Mouse (Mus musculus) forebrain, embryonic 13.5 days (tissue): ENCODE measurements at regions not wholly inside any gene's neighbourhood (a gene's known extent, or its start where the extent isn't known, plus 50 kb on each side); places are given as distances from the start of the nearest gene placed in this dataset.

ENCODE experiments used
- ATAC-seq: fragments of 200-750 bp; cut with Nextera tagmentation; 2 replicates; pipeline ENCODE4 v1.8.0; 2017
- H3K27ac ChIP-seq: fragments of 300-500 bp; sonication (generic); 2 replicates; pipeline ENCODE4 v1.5.1; 2015; ENCODE audit warnings: inconsistent platforms, mild to moderate bottlenecking, moderate library complexity
- H3K27me3 ChIP-seq: fragments of 300-500 bp; sonication (generic); 2 replicates; pipeline ENCODE4 v1.6.1; 2015; ENCODE audit warnings: mild to moderate bottlenecking, inconsistent platforms
- H3K36me3 ChIP-seq: fragments of 300-500 bp; sonication (generic); 2 replicates; pipeline ENCODE4 v1.6.1; 2015; ENCODE audit warnings: mild to moderate bottlenecking, inconsistent platforms; ENCODE audit not compliant: poor library complexity, severe bottlenecking
- H3K4me1 ChIP-seq: fragments of 300-500 bp; sonication (generic); 2 replicates; pipeline ENCODE4 v1.6.1; 2015; ENCODE audit warnings: inconsistent platforms
- H3K4me2 ChIP-seq: fragments of 300-500 bp; sonication (generic); 2 replicates; pipeline ENCODE4 v1.6.1; 2015; ENCODE audit warnings: inconsistent platforms, mild to moderate bottlenecking, moderate library complexity
- H3K4me3 ChIP-seq: fragments of 300-500 bp; sonication (generic); 2 replicates; pipeline ENCODE4 v1.5.1; 2015; ENCODE audit warnings: mild to moderate bottlenecking, inconsistent platforms
- H3K9ac ChIP-seq: fragments of 300-500 bp; sonication (generic); 2 replicates; pipeline ENCODE4 v1.6.1; 2015; ENCODE audit warnings: mild to moderate bottlenecking, inconsistent platforms
- H3K9me3 ChIP-seq: fragments of 300-500 bp; sonication (generic); replicated peaks from 2 replicates; pipeline ENCODE4 v1.6.1; 2016; ENCODE audit warnings: inconsistent platforms
- WGBS: fragments of 180-500 bp; shearing (Covaris S2); methylation state at CpG from one replicate; pipeline ENCODE4 v1.1.7; 2015; 5-methylcytosine and 5-hydroxymethylcytosine counted together

GRCm38 (mm10) chr5:119213692-119214357 is 456.6 kb upstream of the Tbx3 start:
- H3K27me3 ChIP-seq: no peaks in the 10 kb centered on the region
- no peaks in the 10 kb centered on the region for H3K4me1 ChIP-seq
- no peak overlapping the region for H3K4me2 ChIP-seq
- 68% methylated on average over 7 of the region's 7 CpGs for WGBS
- H3K36me3 ChIP-seq: no peaks in the 10 kb centered on the region
- peaks cover 12% of the 10 kb centered on the region for H3K9me3 ChIP-seq
- ATAC-seq: no peak
- no peak overlapping the region for H3K27ac ChIP-seq
- H3K9ac ChIP-seq: no peak overlapping the region
- no peak overlapping the region for H3K4me3 ChIP-seq

- WGBS: 92% methylated on average over 9 of the region's 9 CpGs
- H3K4me1 ChIP-seq: no peaks in the 10 kb centered on the region
- no peaks in the 10 kb centered on the region for H3K36me3 ChIP-seq
- H3K9me3 ChIP-seq: peaks cover 2% of the 10 kb centered on the region; the same call in 1 of the 2 replicates
- H3K4me3 ChIP-seq: no peak overlapping the region
- ATAC-seq: no peak
- H3K4me2 ChIP-seq: no peak overlapping the region
- H3K27ac ChIP-seq: no peak overlapping the region
- no peaks in the 10 kb centered on the region for H3K27me3 ChIP-seq
- no peak overlapping the region for H3K9ac ChIP-seq
Observed at GRCm38 (mm10) chr5:119214937-119215336, 455.5 kb upstream of the Tbx3 start.

GRCm38 (mm10) chr5:119215364-119215763 is 455.1 kb upstream of the Tbx3 start:
- Histone ChIP-seq H3K27ac (no peak overlapping the region), H3K36me3 (no peaks in the 10 kb centered on the region), H3K27me3 (no peaks in the 10 kb centered on the region), H3K9ac (no peak overlapping the region), H3K4me1 (no peaks in the 10 kb centered on the region), H3K4me2 (no peak overlapping the region), H3K4me3 (no peak overlapping the region), H3K9me3 (no peaks in the 10 kb centered on the region)
- ATAC-seq: peak; percentile 30; the same call in 1 of the 2 replicates
- WGBS: 76% methylated on average over 10 of the region's 10 CpGs

- no peak for ATAC-seq
- no peak overlapping the region for H3K4me2 ChIP-seq
Observed at GRCm38 (mm10) chr5:119216146-119216545, 454.3 kb upstream of the Tbx3 start.

GRCm38 (mm10) chr5:119217077-119217476 is 453.4 kb upstream of the Tbx3 start:
- WGBS: 76% methylated on average over 9 of the region's 9 CpGs
- H3K36me3 ChIP-seq: no peaks in the 10 kb centered on the region

More at GRCm38 (mm10) chr5:119216146-119216545, 454.3 kb upstream of the Tbx3 start:
- H3K4me3 ChIP-seq: no peak overlapping the region
- H3K9me3 ChIP-seq: no peaks in the 10 kb centered on the region
- WGBS: 69% methylated on average over 3 of the region's 3 CpGs
- H3K27me3 ChIP-seq: no peaks in the 10 kb centered on the region
- no peak overlapping the region for H3K9ac ChIP-seq
- H3K36me3 ChIP-seq: no peaks in the 10 kb centered on the region
- H3K27ac ChIP-seq: no peak overlapping the region
- no peaks in the 10 kb centered on the region for H3K4me1 ChIP-seq

GRCm38 (mm10) chr5:119228691-119229090 is 441.8 kb upstream of the Tbx3 start:
- no peaks in the 10 kb centered on the region for H3K9me3 ChIP-seq
- no peaks in the 10 kb centered on the region for H3K36me3 ChIP-seq
- no peaks in the 10 kb centered on the region for H3K4me1 ChIP-seq
- WGBS: 90% methylated on average over 5 of the region's 5 CpGs
- no peak for ATAC-seq
- no peak overlapping the region for H3K4me3 ChIP-seq
- H3K9ac ChIP-seq: no peak overlapping the region
- H3K27ac ChIP-seq: no peak overlapping the region
- no peaks in the 10 kb centered on the region for H3K27me3 ChIP-seq
- no peak overlapping the region for H3K4me2 ChIP-seq

More at GRCm38 (mm10) chr5:119217077-119217476, 453.4 kb upstream of the Tbx3 start:
- no peaks in the 10 kb centered on the region for H3K9me3 ChIP-seq
- no peak for ATAC-seq
- H3K27ac ChIP-seq: no peak overlapping the region
- H3K4me2 ChIP-seq: no peak overlapping the region
- no peaks in the 10 kb centered on the region for H3K27me3 ChIP-seq
- H3K4me3 ChIP-seq: no peak overlapping the region
- H3K4me1 ChIP-seq: no peaks in the 10 kb centered on the region
- H3K9ac ChIP-seq: no peak overlapping the region

GRCm38 (mm10) chr5:119232941-119233340 is 437.5 kb upstream of the Tbx3 start:
- 76% methylated on average over 7 of the region's 7 CpGs for WGBS
- no peaks in the 10 kb centered on the region for H3K9me3 ChIP-seq
- no peak overlapping the region for H3K4me3 ChIP-seq
- no peak overlapping the region for H3K27ac ChIP-seq
- no peak for ATAC-seq
- no peaks in the 10 kb centered on the region for H3K4me1 ChIP-seq
- no peaks in the 10 kb centered on the region for H3K27me3 ChIP-seq
- H3K36me3 ChIP-seq: no peaks in the 10 kb centered on the region
- H3K4me2 ChIP-seq: no peak overlapping the region
- no peak overlapping the region for H3K9ac ChIP-seq

- Histone ChIP-seq H3K4me1 (no peaks in the 10 kb centered on the region), H3K27ac (no peak overlapping the region), H3K9ac (no peak overlapping the region), H3K27me3 (no peaks in the 10 kb centered on the region), H3K4me2 (no peak overlapping the region), H3K36me3 (no peaks in the 10 kb centered on the region), H3K9me3 (no peaks in the 10 kb centered on the region), H3K4me3 (no peak overlapping the region)
- 89% methylated on average over 10 of the region's 10 CpGs for WGBS
- no peak for ATAC-seq
Observed at GRCm38 (mm10) chr5:119235884-119236283, 434.6 kb upstream of the Tbx3 start.

- Histone ChIP-seq H3K9me3 (no peaks in the 10 kb centered on the region), H3K36me3 (no peaks in the 10 kb centered on the region), H3K9ac (no peak overlapping the region), H3K4me2 (no peak overlapping the region), H3K4me3 (no peak overlapping the region), H3K27me3 (no peaks in the 10 kb centered on the region), H3K27ac (no peak overlapping the region), H3K4me1 (no peaks in the 10 kb centered on the region)
- WGBS: 63% methylated on average over 10 of the region's 10 CpGs
- no peak for ATAC-seq
Observed at GRCm38 (mm10) chr5:119246824-119247223, 423.6 kb upstream of the Tbx3 start.

GRCm38 (mm10) chr5:119248626-119249025 is 421.8 kb upstream of the Tbx3 start:
- Histone ChIP-seq H3K27me3 (no peaks in the 10 kb centered on the region), H3K9ac (no peak overlapping the region), H3K4me2 (no peak overlapping the region), H3K27ac (no peak overlapping the region), H3K4me3 (no peak overlapping the region), H3K36me3 (no peaks in the 10 kb centered on the region), H3K4me1 (no peaks in the 10 kb centered on the region), H3K9me3 (no peaks in the 10 kb centered on the region)
- WGBS: 83% methylated on average over 6 of the region's 6 CpGs
- no peak for ATAC-seq

- Histone ChIP-seq H3K4me2 (no peak overlapping the region), H3K9ac (no peak overlapping the region), H3K4me3 (no peak overlapping the region), H3K27ac (no peak overlapping the region), H3K27me3 (no peaks in the 10 kb centered on the region), H3K36me3 (no peaks in the 10 kb centered on the region), H3K4me1 (no peaks in the 10 kb centered on the region), H3K9me3 (no peaks in the 10 kb centered on the region)
- 78% methylated on average over 6 of the region's 6 CpGs for WGBS
- ATAC-seq: no peak
Observed at GRCm38 (mm10) chr5:119249124-119249718, 421.2 kb upstream of the Tbx3 start.

- Histone ChIP-seq H3K9me3 (no peaks in the 10 kb centered on the region), H3K36me3 (no peaks in the 10 kb centered on the region), H3K9ac (no peak overlapping the region), H3K4me2 (no peak overlapping the region), H3K4me1 (no peaks in the 10 kb centered on the region), H3K27me3 (no peaks in the 10 kb centered on the region), H3K27ac (no peak overlapping the region), H3K4me3 (no peak overlapping the region)
- ATAC-seq: no peak
- WGBS: 49% methylated on average over 9 of the region's 9 CpGs
Observed at GRCm38 (mm10) chr5:119251311-119252047, 419.0 kb upstream of the Tbx3 start.
